Mouse (Mus musculus): ENCODE measurements around the gene Capn9. TPM values are rescaled to one million over a fixed set of nuclear protein-coding genes. Genes with fewer than 3 reads are reported as not detected.

Capn9 gene
- not detected for polyA plus RNA-seq (2014; fragmentation: Illumina TruSeq; extraction: RNeasy Lipid Tissue Mini Kit (QIAGEN cat#74804); ENCODE audit: low read depth, low replicate concordance)

GRCm38 (mm10) chr8:124575811-124576210 lies at the start of gene Capn9:
TSS of gene Capn9 (plus strand) at chr8:124576111.

GRCm38 (mm10) chr8:124569593-124569992 lies 6.3 kb upstream of the Capn9 start, which contains the start of gene Agt:
TSS of gene Agt (minus strand) at chr8:124569706.

GRCm38 (mm10) chr8:124663112-124663873 lies 87.4 kb downstream of the Capn9 start, which contains the start of gene 2310022B05Rik:
TSS of gene 2310022B05Rik (minus strand) at chr8:124663369.

Other genes starting within 250 kb of the Capn9 start
- gene Pgbd5, start 136.5 kb upstream of the Capn9 start, polyA plus RNA-seq (2014; fragmentation: Illumina TruSeq; extraction: RNeasy Lipid Tissue Mini Kit (QIAGEN cat#74804); ENCODE audit: low read depth, low replicate concordance), result not detected
- gene Cog2, start 55.3 kb upstream of the Capn9 start, polyA plus RNA-seq (2014; fragmentation: Illumina TruSeq; extraction: RNeasy Lipid Tissue Mini Kit (QIAGEN cat#74804); ENCODE audit: low read depth, low replicate concordance), result 6.7 TPM
- gene Agt, start 6.4 kb upstream of the Capn9 start, polyA plus RNA-seq (2014; fragmentation: Illumina TruSeq; extraction: RNeasy Lipid Tissue Mini Kit (QIAGEN cat#74804); ENCODE audit: low read depth, low replicate concordance), result 76.2 TPM
- 4.1 TPM for gene 2310022B05Rik, start 87.3 kb downstream of the Capn9 start, polyA plus RNA-seq (2014; fragmentation: Illumina TruSeq; extraction: RNeasy Lipid Tissue Mini Kit (QIAGEN cat#74804); ENCODE audit: low read depth, low replicate concordance)
- gene Ttc13, start 145.9 kb downstream of the Capn9 start, polyA plus RNA-seq (2014; fragmentation: Illumina TruSeq; extraction: RNeasy Lipid Tissue Mini Kit (QIAGEN cat#74804); ENCODE audit: low read depth, low replicate concordance), result 20.0 TPM
- gene Arv1, start 146.0 kb downstream of the Capn9 start, polyA plus RNA-seq (2014; fragmentation: Illumina TruSeq; extraction: RNeasy Lipid Tissue Mini Kit (QIAGEN cat#74804); ENCODE audit: low read depth, low replicate concordance), result 1.4 TPM
- 9.7 TPM for gene Fam89a, start 175.7 kb downstream of the Capn9 start, polyA plus RNA-seq (2014; fragmentation: Illumina TruSeq; extraction: RNeasy Lipid Tissue Mini Kit (QIAGEN cat#74804); ENCODE audit: low read depth, low replicate concordance)
- gene Trim67, start 217.0 kb downstream of the Capn9 start, polyA plus RNA-seq (2014; fragmentation: Illumina TruSeq; extraction: RNeasy Lipid Tissue Mini Kit (QIAGEN cat#74804); ENCODE audit: low read depth, low replicate concordance), result not detected